Mouse (Mus musculus) liver, embryonic 11.5 days (tissue): ENCODE measurements around the gene Majin. TPM values are rescaled to one million over a fixed set of nuclear protein-coding genes. Genes with fewer than 3 reads are reported as not detected.

ENCODE experiments used
- ATAC-seq: fragments of 200-750 bp; cut with Nextera tagmentation; replicated peaks from 2 replicates; pipeline ENCODE4 v1.8.0; 2017; ENCODE audit warnings: moderate number of reproducible peaks, mild to moderate bottlenecking, moderate TSS enrichment, moderate library complexity; ENCODE audit not compliant: low FRiP score
- DNase-seq: peaks from one replicate; pipeline ENCODE4 v3.0.0-alpha.2; 2017; ENCODE audit warnings: low spot score
- H3K27ac ChIP-seq: fragments of 300-500 bp; sonication (generic); 2 replicates; pipeline ENCODE4 v1.5.1; 2014; ENCODE audit warnings: mild to moderate bottlenecking, low read depth, low read length, control low read depth
- H3K27me3 ChIP-seq: fragments of 300-500 bp; sonication (generic); replicated peaks from 2 replicates; pipeline ENCODE4 v1.6.1; 2014; ENCODE audit warnings: low read length, mixed read lengths; ENCODE audit not compliant: control insufficient read depth, insufficient read depth
- H3K36me3 ChIP-seq: fragments of 300-500 bp; sonication (generic); 2 replicates; pipeline ENCODE4 v1.6.1; 2014; ENCODE audit warnings: mild to moderate bottlenecking, low read length, moderate library complexity, mixed read lengths; ENCODE audit not compliant: control insufficient read depth, insufficient read depth
- H3K4me1 ChIP-seq: fragments of 300-500 bp; sonication (generic); replicated peaks from 2 replicates; pipeline ENCODE4 v1.6.1; 2014; ENCODE audit warnings: low read length, mixed read lengths; ENCODE audit not compliant: control insufficient read depth, insufficient read depth
- H3K4me2 ChIP-seq: fragments of 300-500 bp; sonication (generic); 2 replicates; pipeline ENCODE4 v1.6.1; 2014; ENCODE audit warnings: mild to moderate bottlenecking, control low read depth, moderate library complexity
- H3K4me3 ChIP-seq: fragments of 300-500 bp; sonication (generic); 2 replicates; pipeline ENCODE4 v1.5.1; 2014; ENCODE audit warnings: low read depth, low read length, control low read depth
- H3K9ac ChIP-seq: fragments of 300-500 bp; sonication (generic); 2 replicates; pipeline ENCODE4 v1.6.1; 2014; ENCODE audit warnings: low read depth, low read length, control low read depth
- H3K9me3 ChIP-seq: fragments of 300-500 bp; sonication (generic); 2 replicates; pipeline ENCODE4 v1.6.1; 2016; ENCODE audit warnings: low read length, inconsistent platforms, mixed read lengths; ENCODE audit not compliant: control insufficient read depth
- WGBS: fragments of 180-500 bp; shearing (Covaris S2); extraction: QIAGEN DNeasy Blood & Tissue Kit; methylation state at CpG from one replicate; pipeline ENCODE4 v1.1.7; 2014; 5-methylcytosine and 5-hydroxymethylcytosine counted together
- polyA plus RNA-seq: library from polyadenylated mRNA; unstranded; fragments of >200 nt; fragmentation: Nextera tagmentation; extraction: Ambion mirVana; gene quantifications from 2 replicates; pipeline ENCODE4 v1.2.1, GENCODE M21; 2014

The Majin gene
- polyA plus RNA-seq, 1 experiment from 2014 or later: not detected

- ATAC-seq (no peak), DNase-seq (no peak)
- no peaks in the 10 kb centered on the region for H3K9me3 ChIP-seq
- no peak overlapping the region for H3K4me2 ChIP-seq
- H3K4me3 ChIP-seq: no peak overlapping the region
- no peak overlapping the region for H3K27ac ChIP-seq
- WGBS: 86% methylated on average over 16 of the region's 16 CpGs
- H3K4me1 ChIP-seq: peaks cover 12% of the 10 kb centered on the region
- H3K9ac ChIP-seq: no peak overlapping the region
- H3K27me3 ChIP-seq: no peaks in the 10 kb centered on the region
- peaks cover 4% of the 10 kb centered on the region; the same call in 1 of the 2 replicates for H3K36me3 ChIP-seq
Measured at GRCm38 (mm10) chr19:6233647-6234046, 49.5 kb downstream of the Majin start.

- ATAC-seq (no peak), DNase-seq (no peak)
- Histone ChIP-seq H3K9me3 (no peaks in the 10 kb centered on the region), H3K4me2 (peak overlapping the region; percentile 80), H3K36me3 (peaks cover 4% of the 10 kb centered on the region; the same call in 1 of the 2 replicates), H3K9ac (no peak overlapping the region), H3K4me3 (peak overlapping the region; percentile 59), H3K27me3 (no peaks in the 10 kb centered on the region), H3K27ac (no peak overlapping the region), H3K4me1 (peaks cover 14% of the 10 kb centered on the region)
- WGBS: 63% methylated on average over 11 of the region's 11 CpGs
Measured at GRCm38 (mm10) chr19:6234337-6235083, 50.3 kb downstream of the Majin start.

GRCm38 (mm10) chr19:6235084-6236052, 51.2 kb downstream of the Majin start, which contains the start of gene Ppp2r5b:
Gene Ppp2r5b (minus strand): TSS chr19:6235872.
- WGBS: 5% methylated on average over 48 of the region's 48 CpGs
- peak within 1 kb of the TSS; percentile 98 for H3K27ac ChIP-seq

GRCm38 (mm10) chr19:6236053-6236441, 51.9 kb downstream of the Majin start:
- peaks cover 28% of the 10 kb centered on the region for H3K4me1 ChIP-seq
- WGBS: 0% methylated on average over 9 of the region's 9 CpGs

More at GRCm38 (mm10) chr19:6235084-6236052, 51.2 kb downstream of the Majin start, which contains the start of gene Ppp2r5b:
- H3K9ac ChIP-seq: peak within 1 kb of the TSS; percentile 88
- peak within 1 kb of the TSS; percentile 59 for H3K4me3 ChIP-seq
- H3K27me3 ChIP-seq: no peaks in the 10 kb centered on the region
- no peaks in the 10 kb centered on the region for H3K9me3 ChIP-seq
- DNase-seq (peak; percentile 89), ATAC-seq (peak; percentile 91)
- peaks cover 2% of the 10 kb centered on the region; the same call in 1 of the 2 replicates for H3K36me3 ChIP-seq
- H3K4me2 ChIP-seq: peak within 1 kb of the TSS; percentile 80
- peaks cover 22% of the 10 kb centered on the region for H3K4me1 ChIP-seq

GRCm38 (mm10) chr19:6236842-6237241, 52.7 kb downstream of the Majin start:
- no peak overlapping the region for H3K9ac ChIP-seq
- no peaks in the 10 kb centered on the region for H3K9me3 ChIP-seq
- no peaks in the 10 kb centered on the region for H3K27me3 ChIP-seq
- peaks cover 28% of the 10 kb centered on the region for H3K4me1 ChIP-seq
- no peak overlapping the region for H3K27ac ChIP-seq
- ATAC-seq (no peak), DNase-seq (no peak)
- H3K36me3 ChIP-seq: no peaks in the 10 kb centered on the region
- H3K4me3 ChIP-seq: no peak overlapping the region
- WGBS: 65% methylated on average over 7 of the region's 7 CpGs
- no peak overlapping the region for H3K4me2 ChIP-seq

More at GRCm38 (mm10) chr19:6236053-6236441, 51.9 kb downstream of the Majin start:
- H3K27me3 ChIP-seq: no peaks in the 10 kb centered on the region
- peak overlapping the region; percentile 98 for H3K27ac ChIP-seq
- DNase-seq (peak; percentile 84), ATAC-seq (peak; percentile 86)
- no peaks in the 10 kb centered on the region for H3K9me3 ChIP-seq
- peak overlapping the region; percentile 80 for H3K4me2 ChIP-seq
- peak overlapping the region; percentile 88 for H3K9ac ChIP-seq
- H3K36me3 ChIP-seq: no peaks in the 10 kb centered on the region
- H3K4me3 ChIP-seq: peak overlapping the region; percentile 59

- H3K9me3 ChIP-seq: no peaks in the 10 kb centered on the region
- H3K9ac ChIP-seq: no peak overlapping the region
- no peak for ATAC-seq
- no peak for DNase-seq
- no peak overlapping the region for H3K27ac ChIP-seq
- H3K4me2 ChIP-seq: no peak overlapping the region
- no peaks in the 10 kb centered on the region for H3K36me3 ChIP-seq
- no peaks in the 10 kb centered on the region for H3K27me3 ChIP-seq
- no peak overlapping the region for H3K4me3 ChIP-seq
- peaks cover 40% of the 10 kb centered on the region for H3K4me1 ChIP-seq
Measured at GRCm38 (mm10) chr19:6238740-6239139, 54.6 kb downstream of the Majin start.

- ATAC-seq (peak; percentile 24; the same call in 1 of the 2 replicates), DNase-seq (no peak)
- Histone ChIP-seq H3K4me1 (peaks cover 31% of the 10 kb centered on the region), H3K4me3 (0 out of 2 replicates have a peak overlapping the region, but pooled peaks have one; percentile 22), H3K9me3 (no peaks in the 10 kb centered on the region), H3K27ac (peak overlapping the region; percentile 80), H3K9ac (peak overlapping the region; percentile 37; the same call in 1 of the 2 replicates), H3K27me3 (no peaks in the 10 kb centered on the region), H3K36me3 (peaks cover 5% of the 10 kb centered on the region; the same call in 1 of the 2 replicates), H3K4me2 (peak overlapping the region; percentile 95)
- WGBS: 35% methylated on average over 1 of the region's 1 CpGs
Measured at GRCm38 (mm10) chr19:6240136-6240535, 55.9 kb downstream of the Majin start.

GRCm38 (mm10) chr19:6240725-6241124, 56.5 kb downstream of the Majin start:
- H3K4me1 ChIP-seq: peaks cover 29% of the 10 kb centered on the region
- WGBS: 32% methylated on average over 5 of the region's 5 CpGs
- peak overlapping the region; percentile 22; the same call in 1 of the 2 replicates for H3K4me3 ChIP-seq
- H3K36me3 ChIP-seq: peaks cover 7% of the 10 kb centered on the region
- ATAC-seq (no peak), DNase-seq (no peak)
- peak overlapping the region; percentile 95 for H3K4me2 ChIP-seq
- H3K27ac ChIP-seq: peak overlapping the region; percentile 80
- H3K27me3 ChIP-seq: no peaks in the 10 kb centered on the region
- no peaks in the 10 kb centered on the region for H3K9me3 ChIP-seq
- peak overlapping the region; percentile 30; the same call in 1 of the 2 replicates for H3K9ac ChIP-seq
